Mouse (Mus musculus) naive thymus-derived CD4-positive, alpha-beta T cell, adult 2 months (primary cell): ENCODE results near the gene B4galt5.

Source experiments
- DNase-seq: peaks from one replicate; pipeline ENCODE4 v3.0.0-alpha.2; 2011; ENCODE audit warnings: low read depth

The B4galt5 gene

GRCm38 (mm10) chr2:167253476-167253875, 95.5 kb downstream of the B4galt5 start:
- no peak for DNase-seq

DNA sequence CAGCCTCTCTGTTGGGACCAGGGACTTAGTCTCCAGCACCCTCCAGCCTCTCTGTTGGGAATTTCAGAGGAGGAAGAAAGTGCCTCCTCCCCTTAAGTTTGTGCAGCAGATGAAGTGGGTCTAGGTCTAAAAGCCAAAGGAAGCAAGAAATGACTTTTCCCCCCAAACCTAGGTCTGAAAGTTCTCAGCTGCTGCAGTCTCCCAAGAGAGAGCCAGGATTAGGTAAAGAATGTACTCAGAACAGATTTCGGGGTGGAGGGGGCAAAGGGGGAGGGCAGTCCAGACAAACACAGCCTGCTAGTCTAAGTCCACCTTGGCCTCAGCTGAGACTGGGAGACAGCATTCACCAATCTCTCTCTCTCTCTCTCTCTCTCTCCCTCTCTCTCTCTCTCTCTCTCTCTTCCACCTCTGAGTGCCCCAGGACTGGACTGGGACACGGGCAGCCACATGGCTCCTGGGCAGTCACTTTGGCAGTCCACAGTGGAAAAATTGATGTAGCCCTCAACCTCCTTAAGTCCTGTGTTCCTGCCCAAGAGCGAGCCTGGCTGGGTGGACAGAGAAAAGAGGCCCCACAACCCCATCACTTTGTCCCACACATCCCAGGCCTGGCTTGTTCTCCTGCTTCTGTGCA, 96.8 kb downstream of the B4galt5 start:
- no peak for DNase-seq

GRCm38 (mm10) chr2:167250736-167251337, 98.1 kb downstream of the B4galt5 start:
- DNase-seq, result no peak

DNA sequence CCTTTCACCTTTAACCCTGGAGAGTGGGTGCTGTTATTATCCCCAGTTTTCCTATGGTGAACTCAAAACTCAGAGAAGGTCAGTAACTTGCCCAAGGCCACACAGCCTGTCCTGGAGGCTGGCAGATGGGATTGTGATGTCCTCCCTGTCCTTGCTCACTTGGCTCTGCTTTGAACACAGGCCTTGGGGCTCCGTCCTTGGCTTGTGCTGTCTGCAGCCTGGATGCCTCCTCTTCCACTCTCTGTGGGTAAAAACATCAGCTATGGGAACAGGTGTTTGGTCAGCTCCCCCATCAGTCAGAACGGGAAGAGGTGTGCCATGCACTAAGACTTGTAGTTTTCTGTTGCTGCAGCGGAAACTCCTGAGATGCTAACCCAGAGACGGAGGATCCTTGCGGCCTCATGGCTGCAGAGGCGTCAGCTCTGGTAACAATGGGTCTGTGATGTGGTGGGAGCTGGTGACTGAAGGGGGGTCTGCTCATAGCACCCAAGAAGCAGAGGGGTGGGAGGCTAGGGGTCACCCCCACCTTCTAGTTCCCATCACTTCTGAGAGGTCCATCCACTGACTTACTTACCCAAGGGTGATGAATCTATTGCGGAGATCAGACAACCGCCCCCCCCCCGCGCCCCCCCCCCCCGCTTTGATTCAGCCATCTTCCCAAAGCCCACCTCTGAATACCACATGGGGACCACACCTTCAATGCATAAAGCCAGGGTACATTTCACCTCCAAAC, 98.8 kb downstream of the B4galt5 start:
- no peak for DNase-seq

DNA sequence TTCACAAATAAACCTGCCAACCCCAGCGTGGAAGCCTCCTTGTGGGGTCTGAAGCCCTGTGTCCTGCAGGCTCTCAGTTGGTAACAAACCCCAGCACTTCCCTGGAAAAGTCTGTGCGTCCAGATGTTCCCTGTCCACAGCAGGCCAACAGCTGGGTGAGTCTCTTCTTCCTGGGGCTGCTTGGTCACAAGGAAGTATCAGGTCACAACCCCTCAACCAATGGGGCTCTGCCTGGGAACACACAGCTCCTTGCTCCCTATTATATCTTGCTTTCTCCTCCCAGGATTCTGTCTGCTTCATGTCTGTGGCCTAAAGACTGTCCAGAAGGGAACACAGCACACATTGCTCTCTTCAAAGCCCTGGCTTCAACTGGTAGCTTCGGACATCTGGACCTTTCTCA, 99.4 kb downstream of the B4galt5 start:
- no peak for DNase-seq
